Mouse (Mus musculus) adipocyte (in vitro differentiated cells): ENCODE measurements at regions not wholly inside any gene's neighbourhood (a gene's known extent, or its start where the extent isn't known, plus 50 kb on each side); places are given as distances from the start of the nearest gene placed in this dataset.
A peak's percentile ranks its signal among the peaks of the same experiment; 100 is the strongest.

Experiments used
- DNase-seq: peaks from one replicate; pipeline ENCODE4 v3.0.0-alpha.2; 2016; ENCODE audit warnings: low spot score

- no peak for DNase-seq
Measured at GRCm38 (mm10) chr5:91456924-91457323, 54.1 kb upstream of the Btc start.

DNA sequence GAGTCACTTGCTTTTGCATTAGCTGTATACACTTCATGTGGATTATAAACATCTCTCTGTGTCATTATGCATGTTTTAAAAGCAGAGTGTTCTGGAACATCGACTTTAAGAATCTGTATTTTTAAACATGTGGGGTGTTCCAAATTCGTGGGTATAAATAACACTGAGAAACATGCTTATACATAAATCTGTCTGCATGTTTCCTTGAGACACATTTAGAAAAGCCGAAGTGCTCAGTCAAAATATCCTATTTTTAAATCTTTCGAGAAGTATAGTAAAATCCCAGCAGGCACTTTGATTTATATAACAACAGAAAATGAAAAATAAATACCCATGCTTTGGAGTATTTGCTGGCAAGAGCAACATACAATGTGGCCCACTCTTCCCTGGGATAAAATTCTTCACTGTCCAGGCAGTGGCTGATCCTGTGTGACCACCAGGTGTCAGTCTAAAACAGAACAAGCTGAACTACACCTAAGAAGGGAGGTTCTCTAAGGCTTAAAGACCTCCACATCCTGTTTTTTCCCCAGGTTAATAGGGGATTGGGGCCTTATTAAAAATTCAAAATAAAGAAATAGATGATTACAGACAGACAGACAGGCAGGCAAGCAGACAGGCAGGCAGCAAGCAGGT, 52.4 kb upstream of the Parm1 start:
- DNase-seq, result peak; percentile 72
